Mouse (Mus musculus) G1E (cell line): Measurements from ENCODE around the gene Rasa2.

Source experiments
- CTCF ChIP-seq: IDR thresholded peaks from 2 replicates; pipeline ENCODE4 v1.5.1; 2012; ENCODE audit warnings: low read depth, low read length, inconsistent platforms, mixed read lengths
- GATA1 ChIP-seq: IDR thresholded peaks from 2 replicates; pipeline ENCODE4 v1.6.1; 2012; ENCODE audit warnings: borderline replicate concordance, low read length, inconsistent platforms, mixed read lengths
- POLR2AphosphoS5 ChIP-seq: IDR thresholded peaks from 2 replicates; pipeline ENCODE4 v1.6.1; 2012; ENCODE audit warnings: low read depth, low read length, inconsistent platforms; ENCODE audit not compliant: insufficient replicate concordance

DNA sequence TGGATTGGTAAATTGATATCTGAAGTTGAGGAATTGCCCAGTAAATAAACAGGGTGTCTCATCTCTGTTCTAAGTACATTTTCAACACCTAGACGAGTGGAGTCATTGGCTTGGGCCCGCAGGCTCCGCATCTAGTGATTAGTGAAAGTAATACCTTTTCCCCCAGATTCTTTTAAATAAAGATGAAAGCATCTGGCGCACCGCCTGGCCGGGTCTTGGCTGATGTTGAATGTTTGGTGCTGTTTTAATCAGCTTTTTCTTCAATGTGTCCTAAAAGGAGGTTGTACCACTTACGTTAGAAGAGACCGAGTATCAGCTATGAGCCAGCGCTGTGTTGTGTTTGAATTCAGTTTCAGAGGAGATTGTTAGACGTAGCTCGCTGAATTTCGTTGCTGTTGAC, 39.8 kb upstream of the Rasa2 start:
- TF ChIP-seq CTCF, result no peak
- TF ChIP-seq POLR2AphosphoS5, result no peak
- TF ChIP-seq GATA1, result no peak
